Mouse (Mus musculus): Measurements from ENCODE around the gene Jmjd8. TPM values are rescaled to one million over a fixed set of nuclear protein-coding genes. Genes with fewer than 3 reads are reported as not detected.

The Jmjd8 gene
- total RNA-seq, 2 experiments from 2014 or later: 7.7 to 10.6 TPM

DNA sequence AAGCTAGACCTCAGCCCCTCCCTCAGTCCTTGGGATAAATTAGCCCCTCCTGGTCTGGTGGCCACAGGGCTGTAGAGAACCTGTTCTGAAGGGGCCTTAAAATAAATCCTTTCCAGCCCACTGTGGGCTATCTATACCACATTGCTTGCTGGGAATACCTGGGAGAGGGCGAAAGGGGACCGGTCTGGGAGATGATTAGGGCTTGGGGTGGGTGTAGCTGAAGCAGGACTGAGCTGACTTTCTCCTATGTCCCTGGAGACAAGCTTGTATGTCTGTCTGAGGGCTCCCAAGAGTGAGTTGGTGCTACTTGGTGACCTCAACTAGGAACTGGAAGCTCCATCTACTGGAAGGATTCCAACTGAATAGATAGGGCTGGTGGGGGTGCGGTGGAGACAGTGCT is 48.4 kb downstream of the Jmjd8 start:
- no peak for ATAC-seq (ENCODE audit: poor library complexity, severe bottlenecking)

DNA sequence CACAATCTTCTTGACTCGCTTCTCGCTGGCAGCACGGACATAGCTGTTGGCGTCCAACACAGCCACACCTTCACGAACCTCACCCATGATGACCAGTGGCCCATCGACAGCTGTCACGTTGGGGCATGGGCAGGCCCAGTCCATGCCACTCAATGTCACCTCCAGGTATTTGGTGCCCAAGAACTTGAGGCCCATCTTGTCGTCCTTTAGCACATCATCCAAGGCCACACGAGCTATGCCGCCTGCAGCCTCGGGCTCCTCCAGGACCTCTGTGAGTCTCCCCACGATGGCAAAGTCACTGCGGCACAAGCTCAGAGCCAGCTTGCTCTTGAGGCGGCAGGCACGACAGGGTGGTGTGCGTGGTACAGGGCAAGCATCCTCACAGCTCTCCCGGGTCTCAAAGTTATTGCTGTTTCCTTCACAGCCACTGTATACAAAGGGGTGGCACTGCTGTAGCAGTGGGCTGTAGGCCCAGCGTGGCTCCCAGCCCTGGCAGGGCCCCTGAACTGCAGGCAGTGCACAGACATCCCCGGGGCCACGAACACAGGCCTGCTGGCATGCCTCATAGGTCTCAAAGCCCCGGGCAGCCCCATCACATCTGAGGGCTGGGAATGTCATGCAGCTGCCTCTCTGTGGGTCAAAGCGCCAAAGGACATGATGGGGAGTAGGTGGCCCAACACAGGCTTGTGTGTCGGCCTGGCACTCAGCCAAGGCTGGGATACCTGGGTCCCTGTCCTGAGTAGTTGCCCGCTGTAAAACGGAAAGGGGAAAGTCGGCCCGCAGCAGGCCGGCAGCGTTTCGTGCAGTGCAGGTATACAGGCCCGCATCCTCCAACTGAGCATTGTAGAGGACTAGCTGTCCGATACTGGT is 49.3 kb downstream of the Jmjd8 start:
- ATAC-seq (ENCODE audit: poor library complexity, severe bottlenecking): no peak

DNA sequence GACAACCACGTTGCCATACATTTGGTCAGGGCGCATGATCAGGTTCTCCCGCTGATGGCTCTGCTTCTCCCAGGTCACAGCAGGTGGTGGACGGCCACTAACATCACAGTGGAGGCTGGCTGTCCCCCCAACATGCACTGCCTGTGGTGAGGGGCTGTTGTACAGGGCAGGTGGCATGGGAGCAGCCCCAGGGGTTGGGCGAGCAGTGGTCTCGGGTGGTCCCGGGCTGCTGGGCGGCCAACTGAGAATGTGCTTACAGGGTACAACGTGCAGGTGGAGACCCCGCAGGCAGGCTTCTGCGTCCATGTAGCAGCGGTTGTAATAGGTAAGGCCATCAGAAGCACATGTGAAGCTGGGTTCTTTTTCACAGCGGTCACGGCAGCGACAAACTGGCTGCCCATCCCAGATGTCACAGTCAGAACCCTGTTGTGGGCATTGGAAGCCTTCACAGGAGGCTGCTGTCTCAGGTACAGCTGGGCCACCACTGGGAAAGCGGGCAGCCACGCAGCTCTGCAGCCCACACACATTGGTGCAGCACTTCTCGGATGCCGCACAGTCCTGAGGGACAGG is 50.0 kb downstream of the Jmjd8 start:
- no peak for ATAC-seq (ENCODE audit: poor library complexity, severe bottlenecking)

DNA sequence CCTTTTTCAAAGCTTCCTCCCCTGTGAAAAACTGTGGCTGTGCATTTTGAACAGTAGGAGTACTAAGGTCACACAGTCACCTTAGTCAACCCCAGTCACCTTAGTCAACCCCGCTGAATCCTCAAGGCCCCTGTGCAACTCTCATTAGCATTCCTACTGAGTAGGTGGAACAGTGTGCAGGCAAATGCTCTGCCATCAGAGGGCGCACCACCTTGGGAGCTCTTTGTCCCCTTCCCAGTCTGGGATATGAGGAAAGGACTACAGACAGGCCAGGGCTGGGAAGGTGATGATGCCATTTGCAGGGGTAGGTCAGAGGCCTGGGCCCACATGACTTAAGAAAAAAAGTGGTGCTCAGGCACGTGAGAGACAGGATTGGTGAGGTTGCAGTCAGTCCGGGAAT is 50.6 kb downstream of the Jmjd8 start:
- ATAC-seq (ENCODE audit: poor library complexity, severe bottlenecking): no peak

DNA sequence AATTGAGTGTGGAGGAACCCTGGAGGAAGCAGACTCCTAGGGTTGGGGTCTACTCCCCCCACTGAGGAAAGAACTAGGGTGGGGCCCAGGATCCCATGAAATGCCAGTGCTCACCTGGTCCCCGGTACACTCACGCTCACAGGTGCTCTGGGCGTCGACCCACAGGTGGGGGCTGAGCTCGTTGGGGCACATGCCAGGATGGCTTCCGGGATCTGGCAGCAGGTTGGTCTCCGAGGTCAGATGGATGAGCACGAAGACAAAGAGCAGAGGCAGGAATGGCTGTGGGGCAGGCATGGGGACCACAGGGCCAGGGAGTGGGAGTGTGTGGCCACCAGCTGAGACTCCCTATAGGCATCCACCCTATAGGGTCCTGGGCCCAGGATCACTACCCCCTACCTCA is 51.1 kb downstream of the Jmjd8 start:
- ATAC-seq (ENCODE audit: poor library complexity, severe bottlenecking): no peak

DNA sequence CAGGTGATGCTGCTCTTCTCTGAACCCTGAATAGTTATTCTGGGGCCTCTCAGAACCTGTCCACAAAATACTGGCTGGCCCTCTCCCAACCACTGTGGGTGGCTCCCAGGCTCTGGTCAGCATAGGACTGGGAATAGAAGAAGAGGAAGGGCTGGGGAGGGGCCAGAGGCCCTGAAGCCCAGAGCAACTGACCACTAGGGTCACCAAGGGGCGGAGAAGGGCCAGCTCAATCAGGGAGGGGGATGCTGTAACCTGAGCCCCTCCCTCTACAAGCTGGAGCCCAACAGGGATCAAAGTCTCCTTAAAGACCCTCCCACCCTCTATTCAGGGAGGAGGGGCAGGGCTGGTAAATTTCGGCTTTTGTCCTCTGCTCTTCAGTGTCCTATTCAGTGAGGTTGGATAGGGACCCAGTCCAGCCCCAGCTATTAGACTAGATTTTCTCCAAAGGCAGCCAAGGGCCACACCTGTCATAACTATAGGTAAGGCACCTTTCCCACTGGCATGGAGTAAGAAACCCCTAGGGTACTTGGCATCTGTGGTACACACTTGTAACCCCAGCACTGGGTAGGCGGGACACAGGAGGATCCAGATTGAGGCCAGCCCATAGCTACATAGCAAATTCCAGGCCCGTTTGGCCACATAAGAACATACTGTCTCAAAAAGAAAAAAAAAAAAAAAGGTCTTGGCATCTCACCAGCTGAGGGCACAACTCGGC is 51.7 kb downstream of the Jmjd8 start, which contains the start of gene Wfikkn1:
Wfikkn1 (minus strand) TSS at position 663 of the 715 bp plus-strand sequence.
- ATAC-seq (ENCODE audit: poor library complexity, severe bottlenecking): no peak

DNA sequence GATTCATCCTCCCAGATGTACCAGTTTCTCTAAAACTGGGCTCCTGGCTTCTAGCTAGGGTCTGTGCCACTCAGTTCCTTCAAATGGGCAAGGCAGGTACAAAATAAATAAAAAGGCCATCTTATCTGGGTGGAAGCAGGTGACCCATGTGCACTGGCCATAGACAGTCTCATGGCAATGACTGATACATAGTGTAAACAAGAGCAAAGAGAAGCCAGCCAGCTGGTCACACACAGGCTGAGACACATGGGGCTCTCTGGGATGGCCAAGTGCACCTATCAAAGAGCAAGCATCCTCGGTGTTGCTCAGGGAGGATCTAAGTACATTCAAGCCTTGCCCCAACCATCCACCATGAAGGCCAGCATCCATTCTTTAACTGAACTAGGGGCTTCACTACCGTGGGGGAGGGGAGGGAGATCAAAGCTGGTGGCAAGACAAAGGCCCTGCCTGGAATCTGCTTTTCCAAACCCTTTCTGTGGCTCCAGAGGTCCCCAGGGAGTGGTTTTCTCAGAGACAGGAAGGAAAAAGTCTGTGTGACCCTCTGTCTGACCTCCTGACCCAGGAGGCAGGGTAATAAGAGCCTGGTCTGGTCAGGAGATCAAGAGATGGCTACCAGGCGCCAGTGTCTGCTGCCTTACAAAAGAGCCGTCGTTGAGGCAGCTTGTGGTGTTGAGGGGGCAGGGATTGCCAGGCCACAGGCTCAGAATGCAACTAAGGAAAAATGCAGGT is 52.4 kb downstream of the Jmjd8 start:
- ATAC-seq (ENCODE audit: poor library complexity, severe bottlenecking): no peak

Other genes starting within 250 kb of the Jmjd8 start
- gene Lmf1, start 249.8 kb upstream of the Jmjd8 start, total RNA-seq (2015): 37.8 and 38.4 TPM in 2 replicates
- gene Lmf1, start 249.8 kb upstream of the Jmjd8 start, total RNA-seq (2017): 16.7 and 17.0 TPM in 2 replicates
- not detected in 2 replicates for gene Gng13, start 111.7 kb upstream of the Jmjd8 start, total RNA-seq (2015)
- gene Gng13, start 111.7 kb upstream of the Jmjd8 start, total RNA-seq (2017): not detected in 2 replicates
- 11.2 and 17.1 TPM in 2 replicates for gene Chtf18, start 101.4 kb upstream of the Jmjd8 start, total RNA-seq (2015)
- gene Chtf18, start 101.4 kb upstream of the Jmjd8 start, total RNA-seq (2017): 19.9 and 21.8 TPM in 2 replicates
- 6.0 and 7.0 TPM in 2 replicates for gene Rpusd1, start 101.2 kb upstream of the Jmjd8 start, total RNA-seq (2015)
- gene Rpusd1, start 101.2 kb upstream of the Jmjd8 start, total RNA-seq (2017): 3.9 TPM in 2 replicates
- 0.16 TPM in 1 of 2 replicates, not detected in the other for gene Mslnl, start 92.8 kb upstream of the Jmjd8 start, total RNA-seq (2015)
- gene Mslnl, start 92.8 kb upstream of the Jmjd8 start, total RNA-seq (2017): not detected in 2 replicates
- not detected in 2 replicates for gene Msln, start 74.5 kb upstream of the Jmjd8 start, total RNA-seq (2015)
- gene Msln, start 74.5 kb upstream of the Jmjd8 start, total RNA-seq (2017): not detected in 2 replicates
- gene Narfl, start 55.1 kb upstream of the Jmjd8 start, total RNA-seq (2015): 11.6 and 14.5 TPM in 2 replicates
- 12.8 and 28.3 TPM in 2 replicates for gene Narfl, start 55.1 kb upstream of the Jmjd8 start, total RNA-seq (2017)
- gene Haghl, start 43.2 kb upstream of the Jmjd8 start, total RNA-seq (2015): 10.3 and 10.5 TPM in 2 replicates
- 10.7 and 15.9 TPM in 2 replicates for gene Haghl, start 43.2 kb upstream of the Jmjd8 start, total RNA-seq (2017)
- not detected in 2 replicates for gene Ccdc78, start 42.3 kb upstream of the Jmjd8 start, total RNA-seq (2015)
- 0.16 TPM in 1 of 2 replicates, not detected in the other for gene Ccdc78, start 42.3 kb upstream of the Jmjd8 start, total RNA-seq (2017)
- 69.7 and 85.6 TPM in 2 replicates for gene Fam173a, start 36.0 kb upstream of the Jmjd8 start, total RNA-seq (2015)
- gene Fam173a, start 36.0 kb upstream of the Jmjd8 start, total RNA-seq (2017): 17.7 and 36.5 TPM in 2 replicates
- gene AC134908.4, start 33.2 kb upstream of the Jmjd8 start, total RNA-seq (2015): 0.69 and 7.2 TPM in 2 replicates
- gene AC134908.4, start 33.2 kb upstream of the Jmjd8 start, total RNA-seq (2017): not detected in 2 replicates
- 2.6 and 3.2 TPM in 2 replicates for gene Metrn, start 31.7 kb upstream of the Jmjd8 start, total RNA-seq (2015)
- 8.3 and 11.2 TPM in 2 replicates for gene Metrn, start 31.7 kb upstream of the Jmjd8 start, total RNA-seq (2017)
- not detected in 2 replicates for gene Fbxl16, start 19.8 kb upstream of the Jmjd8 start, total RNA-seq (2015)
- gene Fbxl16, start 19.8 kb upstream of the Jmjd8 start, total RNA-seq (2017): not detected in 2 replicates
- 4.6 and 6.9 TPM in 2 replicates for gene Wdr24, start 5.2 kb upstream of the Jmjd8 start, total RNA-seq (2015)
- 12.3 and 15.1 TPM in 2 replicates for gene Wdr24, start 5.2 kb upstream of the Jmjd8 start, total RNA-seq (2017)
- gene Stub1, start 4.5 kb downstream of the Jmjd8 start, total RNA-seq (2015): 48.4 and 54.7 TPM in 2 replicates
- 62.6 and 67.6 TPM in 2 replicates for gene Stub1, start 4.5 kb downstream of the Jmjd8 start, total RNA-seq (2017)
- 0.98 and 1.4 TPM in 2 replicates for gene Rhbdl1, start 8.4 kb downstream of the Jmjd8 start, total RNA-seq (2015)
- 0.55 and 0.69 TPM in 2 replicates for gene Rhbdl1, start 8.4 kb downstream of the Jmjd8 start, total RNA-seq (2017)
- 0.07 TPM in 1 of 2 replicates, not detected in the other for gene Gm20683, start 12.9 kb downstream of the Jmjd8 start, total RNA-seq (2015)
- gene Gm20683, start 12.9 kb downstream of the Jmjd8 start, total RNA-seq (2017): 0.33 TPM in 1 of 2 replicates, not detected in the other
- 14.0 and 15.6 TPM in 2 replicates for gene Rhot2, start 16.0 kb downstream of the Jmjd8 start, total RNA-seq (2015)
- gene Rhot2, start 16.0 kb downstream of the Jmjd8 start, total RNA-seq (2017): 13.9 and 30.4 TPM in 2 replicates
- 17.3 and 19.3 TPM in 2 replicates for gene Wdr90, start 32.6 kb downstream of the Jmjd8 start, total RNA-seq (2015)
- gene Wdr90, start 32.6 kb downstream of the Jmjd8 start, total RNA-seq (2017): 7.8 and 9.5 TPM in 2 replicates
- 1.8 and 3.5 TPM in 2 replicates for gene Mcrip2, start 39.9 kb downstream of the Jmjd8 start, total RNA-seq (2015)
- gene Mcrip2, start 39.9 kb downstream of the Jmjd8 start, total RNA-seq (2017): 3.1 and 4.1 TPM in 2 replicates
- 18.9 and 20.3 TPM in 2 replicates for gene Mettl26, start 46.2 kb downstream of the Jmjd8 start, total RNA-seq (2015)
- 3.7 and 6.0 TPM in 2 replicates for gene Mettl26, start 46.2 kb downstream of the Jmjd8 start, total RNA-seq (2017)
- gene Wfikkn1, start 52.0 kb downstream of the Jmjd8 start, total RNA-seq (2015): 1.0 and 1.6 TPM in 2 replicates
- gene Wfikkn1, start 52.0 kb downstream of the Jmjd8 start, total RNA-seq (2017): 0.04 and 0.15 TPM in 2 replicates
- gene Rab40c, start 90.9 kb downstream of the Jmjd8 start, total RNA-seq (2015): 7.9 and 12.8 TPM in 2 replicates
- 9.1 and 16.1 TPM in 2 replicates for gene Rab40c, start 90.9 kb downstream of the Jmjd8 start, total RNA-seq (2017)
- 44.2 and 45.2 TPM in 2 replicates for gene Pigq, start 116.1 kb downstream of the Jmjd8 start, total RNA-seq (2015)
- gene Pigq, start 116.1 kb downstream of the Jmjd8 start, total RNA-seq (2017): 33.8 and 36.5 TPM in 2 replicates
- not detected in 2 replicates for gene Nhlrc4, start 116.1 kb downstream of the Jmjd8 start, total RNA-seq (2015)
- gene Nhlrc4, start 116.1 kb downstream of the Jmjd8 start, total RNA-seq (2017): not detected in 2 replicates
- gene A930017K11Rik, start 123.7 kb downstream of the Jmjd8 start, total RNA-seq (2015): not detected in 2 replicates
- not detected in 2 replicates for gene A930017K11Rik, start 123.7 kb downstream of the Jmjd8 start, total RNA-seq (2017)
- 9.1 and 10.4 TPM in 2 replicates for gene Capn15, start 156.9 kb downstream of the Jmjd8 start, total RNA-seq (2015)
- 3.5 and 3.7 TPM in 2 replicates for gene Capn15, start 156.9 kb downstream of the Jmjd8 start, total RNA-seq (2017)
- 0.71 and 1.3 TPM in 2 replicates for gene Rab11fip3, start 240.7 kb downstream of the Jmjd8 start, total RNA-seq (2015)
- 0.70 and 2.5 TPM in 2 replicates for gene Rab11fip3, start 240.7 kb downstream of the Jmjd8 start, total RNA-seq (2017)

Measured in megakaryocyte, adult 5-6 weeks (primary cell).